Mouse (Mus musculus): ENCODE data around the gene Gzf1. TPM values are rescaled to one million over a fixed set of nuclear protein-coding genes. Genes with fewer than 3 reads are reported as not detected.
A peak's percentile ranks its signal among the peaks of the same experiment; 100 is the strongest.

Gzf1 gene
- total RNA-seq, 2 experiments from 2014 or later = 23.5 to 23.6 TPM

GRCm38 (mm10) chr2:148690291-148690690 is 9.5 kb downstream of the Gzf1 start:
- no peak for DNase-seq (ENCODE audit: extremely low spot score in 1 of 2, low spot score in 2 of 2)
- intact Hi-C loops (cut with DNase I) = no loop called here

- intact Hi-C loops (cut with DNase I) = no loop called here
These were observed 10.0 kb downstream of the Gzf1 start for GRCm38 (mm10) chr2:148690781-148691180.

GRCm38 (mm10) chr2:148698571-148698970 is 17.7 kb downstream of the Gzf1 start:
- intact Hi-C loops (cut with DNase I) = no loop called here
- DNase-seq (ENCODE audit: extremely low spot score in 1 of 2, low spot score in 2 of 2) = no peak

More at GRCm38 (mm10) chr2:148690781-148691180, 10.0 kb downstream of the Gzf1 start:
- DNase-seq (ENCODE audit: extremely low spot score in 1 of 2, low spot score in 2 of 2) = no peak

GRCm38 (mm10) chr2:148706409-148707201 is 25.8 kb downstream of the Gzf1 start:
- DNase-seq (ENCODE audit: extremely low spot score in 1 of 2, low spot score in 2 of 2) = peak in 1 of 2 experiments; percentile 14
- intact Hi-C loops (cut with DNase I) = no loop called here

GRCm38 (mm10) chr2:148707202-148707530 is 26.3 kb downstream of the Gzf1 start:
- intact Hi-C loops (cut with DNase I) = no loop called here

GRCm38 (mm10) chr2:148712326-148712725 is 31.5 kb downstream of the Gzf1 start:
- no peak for DNase-seq (ENCODE audit: extremely low spot score in 1 of 2, low spot score in 2 of 2)
- intact Hi-C loops (cut with DNase I) = no loop called here

More at GRCm38 (mm10) chr2:148707202-148707530, 26.3 kb downstream of the Gzf1 start:
- DNase-seq (ENCODE audit: extremely low spot score in 1 of 2, low spot score in 2 of 2) = no peak

- DNase-seq (ENCODE audit: extremely low spot score in 1 of 2, low spot score in 2 of 2) = no peak
- intact Hi-C loops (cut with DNase I) = no loop called here
These were observed 36.2 kb downstream of the Gzf1 start for GRCm38 (mm10) chr2:148717072-148717471.

- DNase-seq (ENCODE audit: extremely low spot score in 1 of 2, low spot score in 2 of 2) = no peak
- intact Hi-C loops (cut with DNase I) = no loop called here
These were observed 38.6 kb downstream of the Gzf1 start for GRCm38 (mm10) chr2:148719271-148719995.

- peak in 1 of 2 experiments; percentile 37 for DNase-seq (ENCODE audit: extremely low spot score in 1 of 2, low spot score in 2 of 2)
These were observed 50.9 kb downstream of the Gzf1 start for GRCm38 (mm10) chr2:148731614-148732326.

GRCm38 (mm10) chr2:148732327-148733000 is 51.6 kb downstream of the Gzf1 start, which contains the start of gene Napb:
Gene Napb, minus strand, starts transcription at chr2:148732467.
- intact Hi-C loops (cut with DNase I) = no loop called here
- DNase-seq (ENCODE audit: extremely low spot score in 1 of 2, low spot score in 2 of 2) = peak; percentile 95 to 96

More at GRCm38 (mm10) chr2:148731614-148732326, 50.9 kb downstream of the Gzf1 start:
- intact Hi-C loops (cut with DNase I) = no loop called here

Other genes starting within 250 kb of the Gzf1 start
- 10 to 100 TPM; 20.1 to 21.8 TPM for gene Cd93, start 237.5 kb upstream of the Gzf1 start, total RNA-seq (2021)
- 10 to 100 TPM in 1 of 2 experiments, 1 to 10 TPM in 1; 9.0 to 10.9 TPM for gene Nxt1, start 8.4 kb upstream of the Gzf1 start, total RNA-seq (2021)
- 100 to 1,000 TPM; 257 to 269 TPM for gene Napb, start 51.4 kb downstream of the Gzf1 start, total RNA-seq (2021)
- not detected for gene Cstl1, start 69.3 kb downstream of the Gzf1 start, total RNA-seq (2021)
- not detected for gene Cst11, start 90.5 kb downstream of the Gzf1 start, total RNA-seq (2021)
- not detected for gene 8030411F24Rik, start 101.0 kb downstream of the Gzf1 start, total RNA-seq (2021)
- not detected for gene Cst12, start 108.3 kb downstream of the Gzf1 start, total RNA-seq (2021)
- gene Cst8, start 117.8 kb downstream of the Gzf1 start, total RNA-seq (2021) = not detected
- gene Cst13, start 139.1 kb downstream of the Gzf1 start, total RNA-seq (2021) = not detected
- gene Cst9, start 154.1 kb downstream of the Gzf1 start, total RNA-seq (2021) = not detected
- gene 9230104L09Rik, start 184.0 kb downstream of the Gzf1 start, total RNA-seq (2021) = not detected
- 1,000 to 10,000 TPM; 1,743 to 1,747 TPM for gene Cst3, start 194.7 kb downstream of the Gzf1 start, total RNA-seq (2021)

Measured in left cerebral cortex, postnatal 10 days (tissue).